Mouse (Mus musculus): Measurements from ENCODE around the gene Alad.

DNA sequence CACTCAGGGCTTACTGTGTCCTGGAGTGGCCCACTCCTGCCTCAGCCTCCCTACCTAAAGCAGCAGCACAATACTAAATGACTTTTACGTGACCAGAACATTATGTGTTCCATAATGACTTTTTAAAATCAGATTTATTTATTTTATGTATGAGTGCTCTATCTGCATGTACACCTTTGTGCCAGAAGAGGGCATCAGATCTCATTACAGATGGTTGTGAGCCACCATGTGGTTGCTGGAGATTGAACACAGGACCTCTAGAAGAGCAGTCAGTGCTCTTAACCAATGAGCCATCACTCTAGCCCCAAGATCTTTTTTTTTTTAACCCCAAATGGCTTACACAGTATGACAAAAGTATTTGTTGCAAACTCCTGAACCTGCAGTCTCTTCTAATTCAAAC is 51.6 kb downstream of the Alad start:
- TF ChIP-seq CTCF (IDR thresholded peaks at IDR 0.05; ENCODE audit: low read depth), result peak; percentile 35; the same call in 1 of the 2 replicates
- TF ChIP-seq EP300 (IDR thresholded peaks at IDR 0.05; ENCODE audit: low read depth), result no peak
